Mouse (Mus musculus) liver, adult 2 months (tissue): ENCODE results near the gene Ppm1e.

ENCODE experiments used
- CTCF ChIP-seq: fragments of 200-500 bp; IDR thresholded peaks from 2 replicates; pipeline ENCODE4 v1.5.1; 2011; ENCODE audit warnings: low read depth, low read length, control low read depth
- POLR2A ChIP-seq: fragments of 200-500 bp; IDR thresholded peaks from 2 replicates; pipeline ENCODE4 v1.6.1; 2011; ENCODE audit warnings: low read length, control low read depth; ENCODE audit not compliant: insufficient read depth; ENCODE audit errors: extremely low read depth

- TF ChIP-seq CTCF (no peak), POLR2A (no peak)
Measured at GRCm38 (mm10) chr11:87275420-87276048, 83.3 kb downstream of the Ppm1e start.
